Comparison of ENCODE assay signal across 9 mouse cellular contexts in the genomic region with DNA sequence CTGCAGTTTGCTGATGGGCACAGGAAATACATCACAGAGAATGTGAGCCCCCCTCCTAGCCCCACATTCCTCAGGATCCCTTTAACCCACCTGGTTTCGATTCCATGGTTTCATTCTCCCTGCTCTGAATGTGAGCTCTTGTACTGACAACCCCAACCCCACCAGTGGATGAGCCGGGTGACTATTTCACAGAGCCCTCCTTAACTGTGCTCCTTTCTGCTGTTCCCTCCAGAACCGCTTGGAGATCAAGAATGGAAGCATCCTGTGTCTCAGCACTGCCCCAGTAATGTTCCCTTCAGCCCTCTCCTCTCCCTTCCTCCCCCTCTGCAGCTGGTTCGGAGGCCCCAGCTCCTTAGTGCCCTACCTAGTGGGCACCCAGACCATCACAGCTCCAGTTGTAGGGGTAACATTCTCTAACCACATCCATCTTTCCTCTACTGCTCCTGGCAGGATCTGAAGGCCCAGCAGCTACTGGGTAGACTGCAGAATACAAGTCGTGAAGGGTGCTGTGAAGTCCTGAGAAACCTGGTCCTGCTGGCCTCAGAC. TPM values are rescaled to one million over a fixed set of nuclear protein-coding genes. Genes with fewer than 3 reads are reported as not detected.
A peak's percentile ranks its signal among the peaks of the same experiment; 100 is the strongest.
DNase-seq lines count a peak whose midpoint lies in the region; ATAC-seq and TF ChIP-seq lines count a peak whose summit lies in the region.
"Had no signal": no experiment of that assay in that cellular context is flagged by ENCODE, and none has a peak within 500 bp of the region (broad histone marks: within the 10 kb centered on the region; RNA-seq: fewer than 3 reads in every experiment).

No protein-coding gene starts in this region.

- H3K27ac ChIP-seq in limb, embryonic 14.5 days (replicated peaks; ENCODE audit: low read depth, low read length) = peak overlapping the region; percentile 26; the same call in 1 of the 2 replicates
- H3K27ac ChIP-seq: macrophage had no signal

- no peaks in the 10 kb centered on the region for H3K27me3 ChIP-seq in limb, embryonic 14.5 days (ENCODE audit: control insufficient read depth, insufficient read depth, low read length)

- peak overlapping the region; percentile 54 for H3K9ac ChIP-seq in limb, embryonic 14.5 days (ENCODE audit: low read depth, low read length, severe bottlenecking)

- peak overlapping the region; percentile 66 for H3K4me2 ChIP-seq in limb, embryonic 14.5 days (replicated peaks; ENCODE audit: low read depth, low read length, severe bottlenecking)

- peak; percentile 56 for DNase-seq in cerebellum, adult 11-12 months
- no peak for DNase-seq in cerebellum, postnatal 4 days (ENCODE audit: low spot score in 2 of 2)
- peak; percentile 1 for DNase-seq in ovary, adult 18-20 months (ENCODE audit: low spot score)
- no peak for DNase-seq in ovary, postnatal 36 days (ENCODE audit: low spot score)
- DNase-seq in limb, embryonic 14.5 days (ENCODE audit: low spot score) = no peak
- DNase-seq in urinary bladder, postnatal 4 days (ENCODE audit: low spot score in 2 of 2) = no peak
- DNase-seq in left cerebral cortex, adult 8-10 months (ENCODE audit: low spot score in 2 of 2) = no peak

- H3K9me3 ChIP-seq in limb, embryonic 14.5 days (ENCODE audit: control insufficient read depth, low read length) = no peaks in the 10 kb centered on the region

- peaks cover 18% of the 10 kb centered on the region for H3K4me1 ChIP-seq in limb, embryonic 14.5 days (ENCODE audit: control insufficient read depth, insufficient read depth, low read length)

- TF ChIP-seq POLR2A in limb, embryonic 14.5 days (IDR thresholded peaks at IDR 0.05; ENCODE audit: borderline replicate concordance, extremely low read depth, insufficient read depth, insufficient read length) = no peak

- peak overlapping the region; percentile 33 for H3K4me3 ChIP-seq in limb, embryonic 14.5 days (replicated peaks; ENCODE audit: low read length)

- peaks cover 64% of the 10 kb centered on the region for H3K36me3 ChIP-seq in limb, embryonic 14.5 days (ENCODE audit: control insufficient read depth, insufficient read depth, low read length)

- WGBS in limb, embryonic 14.5 days = 35% methylated on average over 5 of the region's 5 CpGs

- peak; percentile 15 for ATAC-seq in limb, embryonic 14.5 days (ENCODE audit: low FRiP score, low read depth)
- no peak for ATAC-seq in monocyte, adult 5-6 weeks (replicated peaks; ENCODE audit: insufficient number of reproducible peaks, low FRiP score, low TSS enrichment, poor library complexity, severe bottlenecking)

RNA-seq across cellular contexts. Expression of gene Elmo3, which starts 0.8 kb away (rescaled TPM):
- polyA plus RNA-seq in limb, embryonic 14.5 days (2012; rRNA removed) = 8.8 and 9.6 TPM in 2 replicates
- 7.3 and 7.7 TPM in 2 replicates for polyA plus RNA-seq in limb, embryonic 14.5 days (2014; fragmentation: Nextera tagmentation; extraction: Ambion mirVana)
- 0.21 to 2.5 TPM (median 1.3 TPM) in 3 replicates for total RNA-seq in monocyte, adult 5-6 weeks (2017)
- 1 to 10 TPM; 1.5 to 3.0 (median 2.3) TPM for total RNA-seq in left cerebral cortex, adult 8-10 months (2022)

RNA-seq across cellular contexts. Expression of gene E2f4, which starts 8.8 kb away (rescaled TPM):
- polyA plus RNA-seq in limb, embryonic 14.5 days (2012; rRNA removed) = 136 and 180 TPM in 2 replicates
- 76.2 and 78.4 TPM in 2 replicates for polyA plus RNA-seq in limb, embryonic 14.5 days (2014; fragmentation: Nextera tagmentation; extraction: Ambion mirVana)
- 19.7 to 52.7 TPM (median 21.0 TPM) in 3 replicates for total RNA-seq in monocyte, adult 5-6 weeks (2017)
- 10 to 100 TPM; 31.2 to 39.0 (median 34.8) TPM for total RNA-seq in left cerebral cortex, adult 8-10 months (2022)

RNA-seq across cellular contexts. Expression of gene Exoc3l, which starts 10.3 kb away (rescaled TPM):
- polyA plus RNA-seq in limb, embryonic 14.5 days (2012; rRNA removed) = 14.4 and 16.3 TPM in 2 replicates
- 7.4 and 9.8 TPM in 2 replicates for polyA plus RNA-seq in limb, embryonic 14.5 days (2014; fragmentation: Nextera tagmentation; extraction: Ambion mirVana)
- total RNA-seq in monocyte, adult 5-6 weeks (2017) = 0.43 to 0.49 TPM in 2 of 3 replicates, not detected in the other
- 1 to 10 TPM; 1.4 to 2.2 (median 1.8) TPM for total RNA-seq in left cerebral cortex, adult 8-10 months (2022)
- polyA plus RNA-seq: macrophage had no signal

RNA-seq across cellular contexts. Expression of gene 4931428F04Rik, which starts 16.6 kb away (rescaled TPM):
- polyA plus RNA-seq in limb, embryonic 14.5 days (2012; rRNA removed) = 30.1 and 37.8 TPM in 2 replicates
- 9.9 and 12.1 TPM in 2 replicates for polyA plus RNA-seq in limb, embryonic 14.5 days (2014; fragmentation: Nextera tagmentation; extraction: Ambion mirVana)
- total RNA-seq in monocyte, adult 5-6 weeks (2017) = 0.64 to 1.3 TPM in 2 of 3 replicates, not detected in the other
- total RNA-seq in left cerebral cortex, adult 8-10 months (2022) = 10 to 100 TPM; 22.0 to 26.7 (median 24.2) TPM

RNA-seq across cellular contexts. Expression of gene Lrrc29, which starts 19.9 kb away (rescaled TPM):
- polyA plus RNA-seq in limb, embryonic 14.5 days (2012; rRNA removed) = 3.2 and 4.8 TPM in 2 replicates
- polyA plus RNA-seq in limb, embryonic 14.5 days (2014; fragmentation: Nextera tagmentation; extraction: Ambion mirVana) = 1.9 and 2.5 TPM in 2 replicates
- 1.3 to 2.8 TPM (median 1.7 TPM) in 3 replicates for total RNA-seq in monocyte, adult 5-6 weeks (2017)
- 1 to 10 TPM; 5.8 to 8.7 (median 7.1) TPM for total RNA-seq in left cerebral cortex, adult 8-10 months (2022)

Comparison
In these comparisons a context has a peak if more than half of its experiments do, and no peak if none do; other contexts are left out.
1. DNase-seq: peak in cerebellum, adult 11-12 months (single experiment) and ovary, adult 18-20 months (single experiment); none in cerebellum, postnatal 4 days (0 of 2), ovary, postnatal 36 days (single experiment), limb, embryonic 14.5 days (single experiment), urinary bladder, postnatal 4 days (0 of 2) and left cerebral cortex, adult 8-10 months (0 of 2).